Mouse (Mus musculus): ENCODE measurements around the gene Pbdc1.

DNA sequence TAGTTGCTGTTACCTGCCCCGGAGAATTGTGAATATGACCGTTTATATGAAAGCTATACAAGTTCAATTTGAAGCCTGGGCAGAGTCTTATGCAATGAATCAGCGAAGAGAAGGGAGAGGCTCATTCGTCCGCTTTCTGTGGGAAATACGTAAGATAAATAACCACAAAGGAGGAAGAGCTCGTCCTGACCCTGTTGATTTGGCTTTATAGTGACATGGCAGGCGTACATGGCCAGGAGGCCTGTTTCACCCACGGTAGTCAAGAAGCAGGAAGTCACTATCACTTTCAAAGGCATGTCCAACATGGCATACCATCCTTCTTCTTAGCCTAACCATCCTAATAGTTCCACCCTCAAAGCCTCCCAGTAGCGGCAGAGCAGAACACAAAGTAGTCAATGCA, 15.3 kb upstream of the Pbdc1 start:
- TF ChIP-seq POLR2A (IDR thresholded peaks at IDR 0.05; ENCODE audit: borderline replicate concordance, low read depth, low read length), result no peak
- no peak for TF ChIP-seq CTCF (IDR thresholded peaks at IDR 0.05; ENCODE audit: low read depth, low read length)

All from bone marrow macrophage, adult 2 months (primary cell).